Mouse (Mus musculus): Measurements from ENCODE around the gene 2010111I01Rik.
"Not testable (repeated sequence)": the region's sequence is repeated elsewhere in the genome, so short reads cannot be mapped to it uniquely, and the experiment has no call there.

The 2010111I01Rik gene

GRCm38 (mm10) chr13:62955997-62956396 lies 8.7 kb upstream of the 2010111I01Rik start:
- DNase-seq (ENCODE audit: low spot score) = no peak

- DNase-seq (ENCODE audit: low spot score) = no peak
Measured at GRCm38 (mm10) chr13:62956776-62957175, 7.9 kb upstream of the 2010111I01Rik start.

GRCm38 (mm10) chr13:62963358-62963757 lies 1.3 kb upstream of the 2010111I01Rik start:
- no peak for DNase-seq (ENCODE audit: low spot score)

- DNase-seq (ENCODE audit: low spot score) = no peak
Measured at GRCm38 (mm10) chr13:62968223-62968622, 3.5 kb downstream of the 2010111I01Rik start.

GRCm38 (mm10) chr13:62970515-62971269 lies 6.0 kb downstream of the 2010111I01Rik start:
- DNase-seq (ENCODE audit: low spot score) = no peak

GRCm38 (mm10) chr13:62972403-62972802 lies 7.7 kb downstream of the 2010111I01Rik start:
- no peak for DNase-seq (ENCODE audit: low spot score)

GRCm38 (mm10) chr13:62973111-62973510 lies 8.4 kb downstream of the 2010111I01Rik start:
- no peak for DNase-seq (ENCODE audit: low spot score)

GRCm38 (mm10) chr13:62978104-62978503 lies 13.4 kb downstream of the 2010111I01Rik start:
- DNase-seq (ENCODE audit: low spot score) = no peak

- no peak for DNase-seq (ENCODE audit: low spot score)
Measured at GRCm38 (mm10) chr13:62978784-62979183, 14.1 kb downstream of the 2010111I01Rik start.

GRCm38 (mm10) chr13:62979215-62979614 lies 14.5 kb downstream of the 2010111I01Rik start:
- DNase-seq (ENCODE audit: low spot score) = no peak

GRCm38 (mm10) chr13:62980131-62980530 lies 15.4 kb downstream of the 2010111I01Rik start:
- no peak for DNase-seq (ENCODE audit: low spot score)

GRCm38 (mm10) chr13:62984485-62984884 lies 19.8 kb downstream of the 2010111I01Rik start:
- DNase-seq (ENCODE audit: low spot score) = no peak

- DNase-seq (ENCODE audit: low spot score) = no peak
Measured at GRCm38 (mm10) chr13:62989891-62990490, 25.3 kb downstream of the 2010111I01Rik start.

- DNase-seq (ENCODE audit: low spot score) = no peak
Measured at GRCm38 (mm10) chr13:62993543-62994477, 29.1 kb downstream of the 2010111I01Rik start.

GRCm38 (mm10) chr13:62996767-62997166 lies 32.1 kb downstream of the 2010111I01Rik start:
- DNase-seq (ENCODE audit: low spot score) = no peak

GRCm38 (mm10) chr13:63007491-63007890 lies 42.8 kb downstream of the 2010111I01Rik start:
- not testable (repeated sequence) for DNase-seq (ENCODE audit: low spot score)

GRCm38 (mm10) chr13:63010345-63011090 lies 45.8 kb downstream of the 2010111I01Rik start:
- DNase-seq (ENCODE audit: low spot score) = no peak

- no peak for DNase-seq (ENCODE audit: low spot score)
Measured at GRCm38 (mm10) chr13:63014353-63014752, 49.7 kb downstream of the 2010111I01Rik start.

- no peak for DNase-seq (ENCODE audit: low spot score)
Measured at GRCm38 (mm10) chr13:63015362-63015761, 50.7 kb downstream of the 2010111I01Rik start.

- DNase-seq (ENCODE audit: low spot score) = no peak
Measured at GRCm38 (mm10) chr13:63016056-63016455, 51.4 kb downstream of the 2010111I01Rik start.
